Mouse (Mus musculus) E14TG2a.4 (cell line): ENCODE measurements around the gene Odf3b.

Source experiments
- H3K27me3 ChIP-seq: 2 replicates; pipeline ENCODE4 v1.6.1; 2014; ENCODE audit warnings: low read length, control low read depth; ENCODE audit not compliant: insufficient read depth
- H3K36me3 ChIP-seq: 2 replicates; pipeline ENCODE4 v1.6.1; 2014; ENCODE audit warnings: low read length, control low read depth; ENCODE audit not compliant: insufficient read depth
- H3K4me1 ChIP-seq: replicated peaks from 2 replicates; pipeline ENCODE4 v1.6.1; 2014; ENCODE audit warnings: low read depth, low read length, control low read depth
- H3K4me3 ChIP-seq: replicated peaks from 2 replicates; pipeline ENCODE4 v1.5.1; 2014; ENCODE audit warnings: mild to moderate bottlenecking, low read length
- H3K9me3 ChIP-seq: 2 replicates; pipeline ENCODE4 v1.6.1; 2014; ENCODE audit warnings: low read length, control low read depth
- CTCF ChIP-seq: conservative IDR thresholded peaks from 2 replicates; pipeline ENCODE4 v1.5.1; 2014; ENCODE audit warnings: low read length
- NANOG ChIP-seq: IDR thresholded peaks from 2 replicates; pipeline ENCODE4 v1.6.1; 2014; ENCODE audit warnings: borderline replicate concordance, low read length, mixed read lengths
- POU5F1 ChIP-seq: IDR thresholded peaks from 2 replicates; pipeline ENCODE4 v1.6.1; 2014; ENCODE audit warnings: low read length, borderline replicate concordance

Gene Odf3b

GRCm38 (mm10) chr15:89339696-89340095 is 39.4 kb downstream of the Odf3b start:
- Histone ChIP-seq H3K4me3 (no peak overlapping the region), H3K4me1 (peaks cover 19% of the 10 kb centered on the region), H3K36me3 (no peaks in the 10 kb centered on the region), H3K9me3 (peaks cover 20% of the 10 kb centered on the region), H3K27me3 (peaks cover 12% of the 10 kb centered on the region)
- TF ChIP-seq NANOG (no peak), POU5F1 (no peak), CTCF (no peak)

- no peak for TF ChIP-seq CTCF
- no peak for TF ChIP-seq NANOG
- H3K4me3 ChIP-seq: peak overlapping the region; percentile 71
- no peaks in the 10 kb centered on the region for H3K36me3 ChIP-seq
- H3K27me3 ChIP-seq: peaks cover 20% of the 10 kb centered on the region
- H3K4me1 ChIP-seq: peaks cover 19% of the 10 kb centered on the region
- H3K9me3 ChIP-seq: peaks cover 20% of the 10 kb centered on the region
Measured at GRCm38 (mm10) chr15:89336422-89336821, 42.7 kb downstream of the Odf3b start.

- H3K27me3 ChIP-seq: peaks cover 20% of the 10 kb centered on the region
- H3K4me1 ChIP-seq: peaks cover 19% of the 10 kb centered on the region
- H3K4me3 ChIP-seq: peak overlapping the region; percentile 71
- H3K9me3 ChIP-seq: peaks cover 20% of the 10 kb centered on the region
- H3K36me3 ChIP-seq: no peaks in the 10 kb centered on the region
- TF ChIP-seq POU5F1 (no peak), CTCF (no peak), NANOG (no peak)
Measured at GRCm38 (mm10) chr15:89334774-89335537, 44.1 kb downstream of the Odf3b start.

GRCm38 (mm10) chr15:89334271-89334670 is 44.8 kb downstream of the Odf3b start, which contains the start of gene Miox:
Gene Miox (plus strand): TSS chr15:89334398.
- H3K36me3 ChIP-seq: no peaks in the 10 kb centered on the region
- TF ChIP-seq POU5F1: no peak
- no peak for TF ChIP-seq NANOG
- no peak for TF ChIP-seq CTCF
- peaks cover 20% of the 10 kb centered on the region for H3K9me3 ChIP-seq
- peak within 1 kb of the TSS; percentile 71 for H3K4me3 ChIP-seq
- peaks cover 19% of the 10 kb centered on the region for H3K4me1 ChIP-seq
- H3K27me3 ChIP-seq: peaks cover 20% of the 10 kb centered on the region
